Mouse (Mus musculus): Measurements from ENCODE around the gene Ubash3a. TPM values are rescaled to one million over a fixed set of nuclear protein-coding genes. Genes with fewer than 3 reads are reported as not detected.
"Not testable (repeated sequence)": the region's sequence is repeated elsewhere in the genome, so short reads cannot be mapped to it uniquely, and the experiment has no call there.

Ubash3a gene
- polyA plus RNA-seq, 1 experiment from 2014 or later, result not detected

- H3K9ac ChIP-seq (ENCODE audit: low read length), result no peak overlapping the region
These were observed 62.1 kb downstream of the Ubash3a start for GRCm38 (mm10) chr17:31269761-31270160.

DNA sequence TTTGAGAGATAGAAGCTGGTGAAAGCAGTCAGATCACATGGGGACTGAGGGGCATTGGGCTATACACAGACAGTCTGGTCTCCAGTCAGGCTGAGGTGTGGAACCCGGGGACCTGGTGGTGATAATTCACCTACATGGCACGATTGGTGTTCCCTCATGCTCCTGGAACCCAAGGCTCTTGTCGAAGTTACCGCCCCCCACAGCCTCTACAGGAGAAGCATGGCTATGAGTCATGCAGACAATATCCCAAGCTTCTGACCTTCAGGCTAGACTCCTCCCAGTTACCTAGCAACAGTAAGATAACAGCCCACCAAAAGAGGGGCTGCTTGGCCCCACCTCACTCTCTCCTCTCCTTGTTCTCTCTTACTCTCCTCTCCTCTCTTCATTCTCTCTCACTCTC is 62.6 kb downstream of the Ubash3a start:
- no peaks in the 10 kb centered on the region for H3K9me3 ChIP-seq (replicated peaks; ENCODE audit: control insufficient read depth, low read length)
- no peak overlapping the region for H3K4me2 ChIP-seq (ENCODE audit: low read length)
- H3K27me3 ChIP-seq (replicated peaks; ENCODE audit: control insufficient read depth, insufficient read depth, low read length), result no peaks in the 10 kb centered on the region
- WGBS, result 90% methylated on average over 4 of the region's 4 CpGs
- H3K4me1 ChIP-seq (ENCODE audit: control insufficient read depth, insufficient read depth, low read length), result no peaks in the 10 kb centered on the region
- H3K9ac ChIP-seq (ENCODE audit: low read length), result no peak overlapping the region
- H3K36me3 ChIP-seq (ENCODE audit: control insufficient read depth, insufficient read depth, low read length), result no peaks in the 10 kb centered on the region
- DNase-seq (ENCODE audit: low spot score), result no peak
- no peak overlapping the region for H3K4me3 ChIP-seq (ENCODE audit: low read depth, low read length)
- ATAC-seq, result no peak
- H3K27ac ChIP-seq (ENCODE audit: low read depth, low read length), result no peak overlapping the region

More at GRCm38 (mm10) chr17:31269761-31270160, 62.1 kb downstream of the Ubash3a start:
- no peak overlapping the region for H3K4me2 ChIP-seq (ENCODE audit: low read length)
- no peaks in the 10 kb centered on the region for H3K9me3 ChIP-seq (replicated peaks; ENCODE audit: control insufficient read depth, low read length)
- no peaks in the 10 kb centered on the region for H3K27me3 ChIP-seq (replicated peaks; ENCODE audit: control insufficient read depth, insufficient read depth, low read length)
- ATAC-seq, result no peak
- DNase-seq (ENCODE audit: low spot score), result no peak
- 88% methylated on average over 2 of the region's 2 CpGs for WGBS
- no peaks in the 10 kb centered on the region for H3K4me1 ChIP-seq (ENCODE audit: control insufficient read depth, insufficient read depth, low read length)
- H3K27ac ChIP-seq (ENCODE audit: low read depth, low read length), result no peak overlapping the region
- H3K36me3 ChIP-seq (ENCODE audit: control insufficient read depth, insufficient read depth, low read length), result no peaks in the 10 kb centered on the region
- H3K4me3 ChIP-seq (ENCODE audit: low read depth, low read length), result no peak overlapping the region

GRCm38 (mm10) chr17:31270736-31271135 is 63.1 kb downstream of the Ubash3a start:
- not testable (repeated sequence) for H3K27ac ChIP-seq (ENCODE audit: low read depth, low read length)

GRCm38 (mm10) chr17:31271136-31271851 is 63.6 kb downstream of the Ubash3a start:
- Histone ChIP-seq H3K9ac (ENCODE audit: low read length) (no peak overlapping the region), H3K36me3 (ENCODE audit: control insufficient read depth, insufficient read depth, low read length) (no peaks in the 10 kb centered on the region), H3K27ac (ENCODE audit: low read depth, low read length) (no peak overlapping the region), H3K27me3 (replicated peaks; ENCODE audit: control insufficient read depth, insufficient read depth, low read length) (no peaks in the 10 kb centered on the region), H3K4me3 (ENCODE audit: low read depth, low read length) (no peak overlapping the region), H3K4me2 (ENCODE audit: low read length) (no peak overlapping the region), H3K9me3 (replicated peaks; ENCODE audit: control insufficient read depth, low read length) (no peaks in the 10 kb centered on the region), H3K4me1 (ENCODE audit: control insufficient read depth, insufficient read depth, low read length) (no peaks in the 10 kb centered on the region)
- no peak for DNase-seq (ENCODE audit: low spot score)
- ATAC-seq, result no peak
- WGBS, result 64% methylated on average over 6 of the region's 7 CpGs

More at GRCm38 (mm10) chr17:31270736-31271135, 63.1 kb downstream of the Ubash3a start:
- 77% methylated on average over 8 of the region's 8 CpGs for WGBS
- not testable (repeated sequence) for DNase-seq (ENCODE audit: low spot score); H3K9ac ChIP-seq (ENCODE audit: low read length); H3K36me3 ChIP-seq (ENCODE audit: control insufficient read depth, insufficient read depth, low read length); H3K27me3 ChIP-seq (replicated peaks; ENCODE audit: control insufficient read depth, insufficient read depth, low read length); H3K4me3 ChIP-seq (ENCODE audit: low read depth, low read length); ATAC-seq; H3K9me3 ChIP-seq (replicated peaks; ENCODE audit: control insufficient read depth, low read length); H3K4me2 ChIP-seq (ENCODE audit: low read length); H3K4me1 ChIP-seq (ENCODE audit: control insufficient read depth, insufficient read depth, low read length)

GRCm38 (mm10) chr17:31272416-31273165 is 64.9 kb downstream of the Ubash3a start:
- no peak overlapping the region for H3K27ac ChIP-seq (ENCODE audit: low read depth, low read length)
- DNase-seq (ENCODE audit: low spot score) (no peak), ATAC-seq (no peak)
- H3K4me1 ChIP-seq (ENCODE audit: control insufficient read depth, insufficient read depth, low read length), result 0 out of 2 replicates have a peak, but pooled peaks cover 2% of the 10 kb centered on the region
- H3K36me3 ChIP-seq (ENCODE audit: control insufficient read depth, insufficient read depth, low read length), result no peaks in the 10 kb centered on the region
- H3K4me3 ChIP-seq (ENCODE audit: low read depth, low read length), result no peak overlapping the region
- no peak overlapping the region for H3K4me2 ChIP-seq (ENCODE audit: low read length)
- no peaks in the 10 kb centered on the region for H3K9me3 ChIP-seq (replicated peaks; ENCODE audit: control insufficient read depth, low read length)
- no peaks in the 10 kb centered on the region for H3K27me3 ChIP-seq (replicated peaks; ENCODE audit: control insufficient read depth, insufficient read depth, low read length)
- no peak overlapping the region for H3K9ac ChIP-seq (ENCODE audit: low read length)
- 90% methylated on average over 9 of the region's 9 CpGs for WGBS

- no peak overlapping the region for H3K4me3 ChIP-seq (ENCODE audit: low read depth, low read length)
- H3K27me3 ChIP-seq (replicated peaks; ENCODE audit: control insufficient read depth, insufficient read depth, low read length), result no peaks in the 10 kb centered on the region
- 87% methylated on average over 8 of the region's 8 CpGs for WGBS
- ATAC-seq, result no peak
- H3K36me3 ChIP-seq (ENCODE audit: control insufficient read depth, insufficient read depth, low read length), result no peaks in the 10 kb centered on the region
- H3K9me3 ChIP-seq (replicated peaks; ENCODE audit: control insufficient read depth, low read length), result no peaks in the 10 kb centered on the region
- no peak overlapping the region for H3K27ac ChIP-seq (ENCODE audit: low read depth, low read length)
- DNase-seq (ENCODE audit: low spot score), result no peak
- H3K4me1 ChIP-seq (ENCODE audit: control insufficient read depth, insufficient read depth, low read length), result 0 out of 2 replicates have a peak, but pooled peaks cover 4% of the 10 kb centered on the region
- no peak overlapping the region for H3K9ac ChIP-seq (ENCODE audit: low read length)
- H3K4me2 ChIP-seq (ENCODE audit: low read length), result no peak overlapping the region
These were observed 66.0 kb downstream of the Ubash3a start for GRCm38 (mm10) chr17:31273631-31274030.

GRCm38 (mm10) chr17:31275181-31275580 is 67.5 kb downstream of the Ubash3a start:
- no peaks in the 10 kb centered on the region for H3K9me3 ChIP-seq (replicated peaks; ENCODE audit: control insufficient read depth, low read length)
- 0 out of 2 replicates have a peak, but pooled peaks cover 4% of the 10 kb centered on the region for H3K4me1 ChIP-seq (ENCODE audit: control insufficient read depth, insufficient read depth, low read length)
- H3K4me3 ChIP-seq (ENCODE audit: low read depth, low read length), result no peak overlapping the region
- no peak overlapping the region for H3K9ac ChIP-seq (ENCODE audit: low read length)
- no peaks in the 10 kb centered on the region for H3K36me3 ChIP-seq (ENCODE audit: control insufficient read depth, insufficient read depth, low read length)
- H3K27me3 ChIP-seq (replicated peaks; ENCODE audit: control insufficient read depth, insufficient read depth, low read length), result no peaks in the 10 kb centered on the region
- no peak overlapping the region for H3K4me2 ChIP-seq (ENCODE audit: low read length)
- ATAC-seq (no peak), DNase-seq (ENCODE audit: low spot score) (no peak)
- WGBS, result 80% methylated on average over 6 of the region's 6 CpGs
- no peak overlapping the region for H3K27ac ChIP-seq (ENCODE audit: low read depth, low read length)

- H3K27ac ChIP-seq (ENCODE audit: low read depth, low read length), result no peak overlapping the region
- H3K27me3 ChIP-seq (replicated peaks; ENCODE audit: control insufficient read depth, insufficient read depth, low read length), result no peaks in the 10 kb centered on the region
- 0 out of 2 replicates have a peak, but pooled peaks cover 4% of the 10 kb centered on the region for H3K4me1 ChIP-seq (ENCODE audit: control insufficient read depth, insufficient read depth, low read length)
- peak overlapping the region; percentile 32 for H3K4me3 ChIP-seq (ENCODE audit: low read depth, low read length)
- H3K4me2 ChIP-seq (ENCODE audit: low read length), result peak overlapping the region; percentile 63
- no peak overlapping the region for H3K9ac ChIP-seq (ENCODE audit: low read length)
- no peak for DNase-seq (ENCODE audit: low spot score)
- WGBS, result 22% methylated on average over 9 of the region's 9 CpGs
- no peaks in the 10 kb centered on the region for H3K9me3 ChIP-seq (replicated peaks; ENCODE audit: control insufficient read depth, low read length)
- ATAC-seq, result no peak; the same call in 1 of the 2 replicates
- no peaks in the 10 kb centered on the region for H3K36me3 ChIP-seq (ENCODE audit: control insufficient read depth, insufficient read depth, low read length)
These were observed 68.7 kb downstream of the Ubash3a start for GRCm38 (mm10) chr17:31276207-31276921.

All from forebrain, embryonic 14.5 days (tissue).